Mouse (Mus musculus) brain, embryonic 14.5 days (tissue): ENCODE measurements at regions not wholly inside any gene's neighbourhood (a gene's known extent, or its start where the extent isn't known, plus 50 kb on each side); places are given as distances from the start of the nearest gene placed in this dataset.

Experiments
- CTCF ChIP-seq: fragments of 200-500 bp; IDR thresholded peaks from 2 replicates; pipeline ENCODE4 v1.5.1; 2012; ENCODE audit warnings: inconsistent platforms, mild to moderate bottlenecking, moderate library complexity, borderline replicate concordance; ENCODE audit not compliant: insufficient read depth, insufficient read length; ENCODE audit errors: extremely low read depth
- POLR2A ChIP-seq: fragments of 200-500 bp; IDR thresholded peaks from 2 replicates; pipeline ENCODE4 v1.6.1; 2012; ENCODE audit warnings: mild to moderate bottlenecking, inconsistent platforms, borderline replicate concordance; ENCODE audit not compliant: poor library complexity, insufficient read depth, insufficient read length, severe bottlenecking; ENCODE audit errors: extremely low read depth

- TF ChIP-seq POLR2A: no peak
- no peak for TF ChIP-seq CTCF
Observed at GRCm38 (mm10) chr8:97032188-97032587, 1143.8 kb upstream of the Got2 start.
